Mouse (Mus musculus): ENCODE measurements at regions not wholly inside any gene's neighbourhood (a gene's known extent, or its start where the extent isn't known, plus 50 kb on each side); places are given as distances from the start of the nearest gene placed in this dataset.

DNA sequence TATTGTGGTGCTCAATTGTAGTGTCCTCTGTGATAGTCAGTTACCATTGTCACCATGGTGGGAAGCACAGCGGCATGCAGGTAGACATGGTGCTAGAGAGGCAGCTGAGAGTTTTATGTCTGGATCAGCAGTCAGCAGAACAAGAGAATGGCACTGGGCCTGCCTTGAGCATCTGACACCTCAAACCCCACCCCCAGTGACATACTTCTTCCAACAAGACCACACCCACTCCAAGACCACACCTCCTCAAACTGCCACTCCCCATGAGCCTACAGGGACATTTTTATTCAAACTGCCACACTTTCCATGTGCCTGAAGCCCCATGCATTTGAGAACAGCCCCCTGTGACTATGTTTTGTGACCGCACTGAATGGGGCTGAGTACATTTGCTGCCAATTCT is 98.8 kb upstream of the Ralgapa2 start:
- no peak for TF ChIP-seq CTCF (conservative IDR thresholded peaks at IDR 0.05 in 1 of 2, IDR thresholded peaks at IDR 0.05 in 1 of 2; ENCODE audit: low read depth in 2 of 2, low read length in 2 of 2)
- TF ChIP-seq NRF1 (IDR thresholded peaks at IDR 0.05; ENCODE audit: low read depth, low read length) = no peak
- no peak for TF ChIP-seq ELF1 (IDR thresholded peaks at IDR 0.05; ENCODE audit: low read depth, low read length)
- TF ChIP-seq JUND (conservative IDR thresholded peaks at IDR 0.05; ENCODE audit: low read depth, low read length) = no peak
- no peak for TF ChIP-seq MAFK (IDR thresholded peaks at IDR 0.05; ENCODE audit: insufficient replicate concordance, low read length)
- no peak for TF ChIP-seq ZC3H11A (IDR thresholded peaks at IDR 0.05; ENCODE audit: low read depth, low read length)
- no peak for TF ChIP-seq ETS1 (conservative IDR thresholded peaks at IDR 0.05; ENCODE audit: low read depth, low read length)

Measured in CH12.LX (cell line).